Mouse (Mus musculus): ENCODE measurements around the gene Zdhhc19.

Gene Zdhhc19

DNA sequence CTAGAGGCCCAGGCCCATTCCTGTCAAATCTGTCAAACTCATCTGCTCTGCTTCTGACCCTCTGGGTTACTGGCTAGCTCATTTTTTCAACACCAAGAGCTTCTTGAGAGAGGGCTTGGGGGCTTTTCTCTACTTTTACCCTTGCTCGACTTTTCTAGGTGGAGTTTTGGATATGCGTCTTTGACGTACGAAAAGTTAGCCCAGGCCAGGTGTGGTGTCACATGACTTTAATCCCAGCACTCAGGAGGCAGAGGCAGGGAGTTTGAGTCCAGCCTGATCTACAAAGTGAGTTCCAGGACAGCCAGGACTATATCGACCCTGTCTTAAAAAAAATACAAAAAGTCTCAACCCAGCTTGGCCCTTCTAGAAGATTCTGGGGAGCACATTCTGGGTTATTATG lies 12.0 kb downstream of the Zdhhc19 start:
- ChIA-PET CTCF (interaction anchor here (0.6 to 3.2 kb wide), 19 partner anchors 8 to 370 kb away, joined by 3 to 12 read pairs (median 5); no protein-coding TSS in a partner anchor), POLR2A (interaction anchor here in 3 of 4 experiments (0.9 to 6.4 kb wide), 19 partner anchors 8 to 181 kb away, joined by 3 to 109 read pairs (median 5); partner anchors contain the start of gene Tfrc (in 3 of the 3))

DNA sequence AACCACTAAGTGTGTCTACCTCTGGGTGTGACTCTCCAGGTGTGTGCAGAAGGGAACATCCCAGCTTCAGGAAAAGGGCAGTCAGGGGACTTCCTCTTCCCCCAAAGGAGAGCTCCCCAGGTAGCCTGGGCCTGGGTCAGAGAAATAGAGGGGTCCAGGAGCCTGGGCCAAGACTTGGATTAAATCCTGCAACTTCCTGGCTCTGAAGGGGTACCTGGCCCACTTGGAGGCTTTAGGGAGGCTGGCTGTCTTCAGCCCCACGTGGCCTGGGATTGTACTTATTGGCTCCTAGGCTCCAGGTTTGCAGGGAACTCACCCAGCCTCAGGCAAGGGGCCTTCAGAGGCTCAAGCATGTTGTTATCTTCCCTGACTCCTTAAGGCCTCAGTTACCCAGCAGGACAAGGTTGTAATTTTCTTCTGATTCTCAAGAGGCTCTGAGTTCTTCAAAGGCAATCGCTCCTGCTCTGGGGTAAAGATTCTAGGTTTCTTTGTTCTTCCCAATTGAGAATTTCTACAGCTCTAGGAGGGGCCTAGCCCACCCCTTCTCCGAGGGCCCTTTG lies 12.5 kb downstream of the Zdhhc19 start:
- ChIA-PET POLR2A (interaction anchor here (0.7 to 6.4 kb wide), 30 partner anchors 9 to 205 kb away, joined by 3 to 109 read pairs (median 4); partner anchors contain the start of gene Tfrc (in 3 of the 4)), CTCF (interaction anchor here (0.6 to 2.6 kb wide), 13 partner anchors 9 to 370 kb away, joined by 3 to 12 read pairs (median 5); partner anchors contain the start of gene Tfrc (in 1 of the 4))

DNA sequence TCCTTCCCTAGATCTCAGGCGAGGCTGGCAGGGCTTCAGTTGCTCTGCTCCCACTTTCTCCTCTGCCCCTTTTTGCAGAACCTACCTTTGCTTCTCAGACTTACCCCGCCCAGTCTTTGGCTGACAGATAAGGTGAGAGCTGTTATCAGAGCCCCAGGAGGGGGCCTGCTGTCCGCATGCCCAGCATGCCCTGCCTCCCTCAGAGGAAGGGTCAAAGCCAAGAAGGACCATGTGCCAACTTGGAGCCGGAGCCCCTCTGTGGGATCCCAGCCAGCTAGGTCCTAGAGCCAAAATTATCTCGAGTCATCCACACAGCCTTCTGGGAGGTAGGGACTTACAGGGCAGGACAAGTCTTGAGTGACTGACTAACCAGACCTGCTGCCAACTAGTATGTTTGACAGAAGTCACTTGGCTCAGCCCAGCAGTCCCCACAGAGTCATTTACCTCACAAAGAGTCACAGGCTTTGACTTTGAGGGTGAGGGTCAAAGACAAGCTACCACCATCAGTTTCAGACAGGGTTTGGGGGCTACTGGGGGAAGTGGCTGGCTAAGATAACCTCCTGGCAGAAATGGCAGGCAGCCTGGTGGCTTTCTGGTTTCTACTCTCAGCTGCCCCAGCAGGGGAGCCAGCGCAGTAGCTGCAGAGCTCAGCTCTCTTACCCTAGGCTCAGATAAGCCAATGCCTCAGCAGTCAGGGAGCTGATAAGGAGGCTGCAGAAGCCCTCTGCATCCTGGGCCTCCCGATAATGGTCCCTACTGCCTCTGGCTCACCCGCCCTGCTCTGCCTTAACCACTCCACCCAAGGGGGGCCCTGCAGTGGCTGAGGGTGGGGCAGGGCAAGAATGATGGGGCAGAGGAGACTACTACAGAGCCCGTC lies 13.2 kb downstream of the Zdhhc19 start:
- ChIA-PET CTCF (interaction anchor here (0.6 to 2.6 kb wide), 15 partner anchors 10 to 369 kb away, joined by 3 to 12 read pairs (median 5); partner anchors contain the start of gene Tfrc (in 1 of the 4)), POLR2A (interaction anchor here (0.6 to 6.4 kb wide), 29 partner anchors 9 to 395 kb away, joined by 3 to 109 read pairs (median 4); partner anchors contain the start of gene Tfrc (in 3 of the 4))

DNA sequence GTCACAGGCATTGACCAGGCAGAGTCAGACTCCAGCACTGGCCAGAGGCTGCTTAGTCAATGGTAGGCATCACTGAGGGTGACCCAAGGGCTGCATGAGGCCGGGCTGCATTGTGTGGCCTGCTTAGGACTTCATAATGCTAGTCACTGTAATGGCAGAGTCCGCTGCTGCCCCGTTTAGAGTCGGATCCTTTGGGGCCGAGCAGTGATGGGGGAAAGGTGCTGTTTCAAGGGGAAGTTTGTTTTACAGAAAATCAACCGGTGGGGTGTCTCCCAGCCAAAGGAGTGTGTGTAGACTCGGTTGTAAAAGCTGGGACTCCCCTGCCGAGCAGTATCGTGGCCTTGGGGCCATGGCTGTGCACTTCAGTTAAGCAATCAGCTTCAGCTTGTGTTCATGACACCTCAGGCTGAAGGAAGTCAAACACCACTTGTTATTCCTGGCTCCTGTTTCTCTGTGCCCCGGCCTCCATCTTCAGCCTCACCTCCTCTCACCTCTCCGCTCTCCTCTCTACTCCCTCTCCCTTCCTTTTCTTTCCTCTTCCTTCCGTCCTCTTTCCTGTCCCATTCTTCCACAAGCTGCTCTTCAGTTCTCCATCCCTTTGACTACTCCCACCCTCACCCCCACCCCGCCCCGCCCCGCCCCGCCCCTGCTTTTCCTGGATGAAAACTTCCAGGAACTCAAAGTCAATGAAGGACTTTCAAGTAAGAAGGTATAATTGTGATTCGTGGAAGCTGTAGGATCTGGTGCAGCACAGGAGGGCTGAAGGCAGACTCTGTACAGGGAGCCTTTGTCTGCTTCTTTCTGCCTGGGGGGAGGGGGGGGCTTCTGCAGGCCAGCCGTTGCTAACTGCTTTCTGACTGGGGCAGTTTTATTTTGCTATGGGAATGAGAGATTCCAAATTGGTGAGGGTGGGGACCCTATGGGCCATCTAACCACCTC lies 14.6 kb downstream of the Zdhhc19 start:
- ChIA-PET POLR2A (interaction anchor here (0.5 to 6.4 kb wide), 56 partner anchors 7 to 1992 kb away, joined by 3 to 109 read pairs (median 4); partner anchors contain the start of genes Tfrc (in 2 of the 4) and Ubxn7 (in 1 of the 4)), CTCF (interaction anchor here in 3 of 4 experiments (0.5 to 2.9 kb wide), 14 partner anchors 11 to 513 kb away, joined by 3 to 8 read pairs (median 4); no protein-coding TSS in a partner anchor)

DNA sequence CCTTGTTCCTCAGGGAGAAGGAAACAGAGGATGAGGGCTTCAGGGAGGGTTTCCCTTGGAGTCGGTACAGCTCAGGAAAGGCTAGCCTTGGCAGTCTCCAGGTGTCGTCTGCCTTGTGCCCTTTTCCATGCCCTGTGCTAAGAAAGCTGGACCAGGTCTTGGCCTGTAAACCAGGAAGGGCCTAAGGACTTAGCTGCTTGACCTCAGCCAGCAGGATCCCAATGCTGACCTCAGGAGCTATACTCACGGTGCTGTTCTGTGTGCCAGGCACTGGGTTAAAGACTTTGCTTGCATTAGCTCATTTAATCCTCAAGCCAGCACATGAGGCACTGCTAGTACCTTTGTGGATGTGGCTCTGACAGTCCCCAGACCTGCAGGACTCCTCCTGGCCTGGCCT lies 15.3 kb downstream of the Zdhhc19 start:
- ChIA-PET POLR2A (interaction anchor here (0.5 to 6.4 kb wide), 57 partner anchors 8 to 631 kb away, joined by 3 to 109 read pairs (median 4); partner anchors contain the start of genes Tfrc (in 3 of the 4) and Ubxn7 (in 1 of the 4)), CTCF (interaction anchor here in 3 of 4 experiments (0.6 to 2.9 kb wide), 11 partner anchors 11 to 512 kb away, joined by 3 to 8 read pairs (median 4); no protein-coding TSS in a partner anchor)

DNA sequence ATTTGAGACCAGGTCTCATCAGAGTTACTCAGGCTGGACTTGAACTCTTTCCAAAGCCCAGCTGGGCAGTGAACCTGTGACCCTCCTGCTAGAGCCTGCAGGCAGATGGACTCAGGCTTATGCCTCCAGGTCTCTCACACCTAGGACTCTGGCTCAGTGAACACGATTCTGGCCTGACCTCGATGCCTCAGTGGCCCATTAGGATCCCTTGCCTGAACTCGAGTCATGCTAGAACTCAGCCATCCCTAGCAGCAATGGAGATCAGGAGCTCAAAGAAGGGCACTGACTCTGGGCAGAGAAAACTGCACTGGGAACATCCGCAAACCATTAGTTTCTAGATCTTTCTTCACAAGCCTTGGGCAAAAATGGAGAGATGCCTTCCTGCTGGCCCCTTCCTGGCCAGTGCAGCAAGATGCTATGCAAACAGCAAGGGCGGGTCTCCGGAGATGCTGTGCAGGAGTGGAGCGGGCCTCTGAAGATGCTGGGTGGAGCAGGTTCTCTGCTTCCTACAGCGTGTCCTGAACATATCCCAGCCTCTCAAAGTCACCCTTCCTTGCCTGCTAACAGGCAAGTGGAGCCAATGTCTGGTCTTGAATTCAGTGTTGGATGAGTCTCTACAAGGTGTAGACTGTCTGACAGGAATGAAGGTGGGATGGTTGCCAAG lies 15.9 kb downstream of the Zdhhc19 start:
- ChIA-PET CTCF (interaction anchor here in 3 of 4 experiments (1.2 to 2.9 kb wide), 8 partner anchors 12 to 512 kb away, joined by 3 to 8 read pairs (median 4); no protein-coding TSS in a partner anchor), POLR2A (interaction anchor here (0.5 to 6.4 kb wide), 45 partner anchors 8 to 530 kb away, joined by 3 to 109 read pairs (median 5); partner anchors contain the start of genes Tfrc (in 4 of the 4) and Ubxn7 (in 2 of the 4))

DNA sequence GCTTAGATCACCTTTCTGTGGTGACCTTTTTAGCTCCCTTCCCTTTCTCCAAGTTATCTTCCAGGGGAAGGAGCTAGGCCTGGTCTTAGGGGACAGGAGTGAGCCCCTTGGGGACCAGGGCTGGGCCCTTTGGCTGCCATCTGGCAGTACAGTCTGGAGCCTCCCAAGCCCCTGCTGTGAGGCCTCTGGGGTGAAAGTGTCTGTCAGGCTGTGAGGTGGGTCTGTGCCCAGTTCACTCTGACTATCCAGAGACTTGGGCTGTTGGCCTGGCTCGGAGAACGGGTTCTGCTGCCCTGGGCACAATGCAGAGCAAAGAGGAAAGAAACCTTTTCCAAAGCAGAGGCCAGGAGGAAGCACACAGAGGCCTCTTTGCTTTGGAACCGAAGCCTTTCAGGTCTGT lies 16.9 kb downstream of the Zdhhc19 start:
- POLR2A ChIA-PET = interaction anchor here (0.6 to 6.4 kb wide), 22 partner anchors 8 to 181 kb away, joined by 3 to 109 read pairs (median 4); partner anchors contain the start of genes Tfrc (in 4 of the 4) and Ubxn7 (in 1 of the 4)
- CTCF ChIA-PET = interaction anchor here in 3 of 4 experiments (1.0 to 2.9 kb wide), 5 partner anchors 13 to 109 kb away, joined by 3 to 8 read pairs (median 4); no protein-coding TSS in a partner anchor

DNA sequence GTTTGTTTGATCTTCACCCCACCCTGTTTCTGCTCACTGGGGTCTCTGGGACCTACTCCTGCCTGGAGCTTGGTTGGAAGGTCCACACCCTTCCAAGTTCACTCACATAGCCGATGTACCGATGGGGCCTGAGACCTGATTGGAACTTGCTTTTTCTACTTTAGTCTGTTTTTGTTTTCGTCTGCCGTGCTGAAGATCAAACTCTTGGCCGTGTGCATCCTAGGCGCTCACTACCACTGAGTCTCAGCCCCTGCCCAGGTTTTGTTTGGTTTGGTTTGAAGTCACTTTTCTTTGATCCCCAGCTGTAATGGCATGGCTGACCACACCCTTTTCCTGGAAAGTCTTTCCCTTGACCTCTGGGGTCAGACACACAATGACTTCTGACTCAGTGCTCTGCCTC lies 17.3 kb downstream of the Zdhhc19 start:
- POLR2A ChIA-PET = interaction anchor here in 3 of 4 experiments (0.7 to 6.4 kb wide), 19 partner anchors 7 to 182 kb away, joined by 3 to 109 read pairs (median 4); partner anchors contain the start of genes Tfrc (in 3 of the 3) and Ubxn7 (in 1 of the 3)

DNA sequence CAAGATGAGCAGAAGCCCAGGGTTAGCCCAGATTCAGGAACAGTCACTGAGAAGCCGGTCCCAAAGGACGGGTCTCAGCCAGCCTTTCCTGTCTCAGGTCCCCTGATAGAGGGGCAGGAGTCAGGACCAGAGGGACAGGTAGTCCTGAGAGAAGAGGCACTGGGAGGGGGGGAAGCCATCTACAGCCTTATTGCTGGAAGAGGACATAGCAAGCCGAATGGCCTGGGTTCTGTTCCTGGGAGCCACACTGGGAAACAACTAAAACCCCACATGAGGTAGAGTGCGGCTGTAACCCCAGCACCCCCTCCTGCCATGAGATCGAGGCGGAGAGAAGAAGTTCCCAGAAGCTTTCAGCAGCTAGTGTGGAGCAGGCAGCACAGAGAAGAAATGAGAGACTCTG lies 17.9 kb downstream of the Zdhhc19 start:
- ChIA-PET CTCF (interaction anchor here in 3 of 4 experiments (0.5 to 1.3 kb wide), 3 partner anchors 14 to 128 kb away, joined by 3 to 4 read pairs (median 4); no protein-coding TSS in a partner anchor), POLR2A (interaction anchor here in 3 of 4 experiments (1.0 to 2.2 kb wide), 9 partner anchors 10 to 97 kb away, joined by 3 to 7 read pairs (median 4); partner anchors contain the start of gene Tfrc (in 2 of the 3))

More for the DNA sequence above, 17.3 kb downstream of the Zdhhc19 start:
- CTCF ChIA-PET = interaction anchor here (0.5 to 2.9 kb wide), 6 partner anchors 13 to 128 kb away, joined by 3 to 8 read pairs (median 4); no protein-coding TSS in a partner anchor

DNA sequence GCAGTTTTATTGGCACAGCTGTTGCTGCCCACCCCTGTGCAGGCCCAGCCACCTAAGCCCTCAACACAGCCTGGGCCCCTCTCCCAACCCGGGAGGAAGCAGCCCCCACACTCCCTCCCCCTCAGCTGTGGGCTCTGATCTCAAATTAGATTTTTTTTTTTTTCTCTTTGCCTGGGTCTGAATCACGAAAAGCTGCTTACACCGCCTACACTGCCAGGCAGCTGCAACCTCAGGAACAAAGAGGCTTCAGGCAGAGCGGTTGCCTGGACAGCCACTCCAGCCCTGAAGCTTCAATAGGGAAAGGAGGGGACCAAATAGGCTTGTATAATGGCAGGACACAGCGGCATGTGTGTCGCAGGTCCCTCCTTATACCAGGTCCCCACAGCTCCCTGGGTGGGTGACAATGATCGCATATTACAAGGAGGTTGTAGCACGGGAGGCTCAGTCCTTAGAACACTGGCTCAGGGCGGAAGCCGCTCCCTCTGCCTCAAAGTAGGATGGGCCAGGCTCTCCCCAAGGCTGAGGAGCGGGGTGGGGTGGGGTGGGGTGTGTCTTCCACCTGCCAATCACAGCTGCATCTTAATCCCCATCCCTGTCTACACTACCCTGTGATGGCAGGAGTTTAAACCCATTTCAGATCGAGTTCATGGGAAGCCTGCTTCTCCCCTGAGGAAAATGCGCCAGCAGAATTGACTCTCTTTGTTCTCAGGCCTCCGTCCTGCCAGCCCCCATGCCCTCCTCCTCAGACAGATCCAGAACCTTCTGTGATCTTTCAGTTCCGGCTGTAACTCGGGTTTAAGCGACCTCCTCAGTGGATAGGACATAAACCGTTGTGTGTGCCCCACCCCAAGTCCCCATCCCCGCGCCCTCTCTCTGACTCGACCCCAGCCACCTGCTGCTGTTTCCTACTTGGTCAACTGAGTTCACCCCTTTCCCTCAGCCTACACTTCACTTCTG lies 20.2 kb downstream of the Zdhhc19 start:
- ChIA-PET POLR2A (interaction anchor here (0.6 to 1.7 kb wide), 39 partner anchors 8 to 1056 kb away, joined by 3 to 24 read pairs (median 4); partner anchors contain the start of genes Tfrc (in 3 of the 4), Pcyt1a (in 1 of the 4) and Tnk2 (in 1 of the 4)), CTCF (interaction anchor here in 2 of 4 experiments (0.7 to 1.1 kb wide), 2 partner anchors 17 to 252 kb away, joined by 3 to 5 read pairs; no protein-coding TSS in a partner anchor)

DNA sequence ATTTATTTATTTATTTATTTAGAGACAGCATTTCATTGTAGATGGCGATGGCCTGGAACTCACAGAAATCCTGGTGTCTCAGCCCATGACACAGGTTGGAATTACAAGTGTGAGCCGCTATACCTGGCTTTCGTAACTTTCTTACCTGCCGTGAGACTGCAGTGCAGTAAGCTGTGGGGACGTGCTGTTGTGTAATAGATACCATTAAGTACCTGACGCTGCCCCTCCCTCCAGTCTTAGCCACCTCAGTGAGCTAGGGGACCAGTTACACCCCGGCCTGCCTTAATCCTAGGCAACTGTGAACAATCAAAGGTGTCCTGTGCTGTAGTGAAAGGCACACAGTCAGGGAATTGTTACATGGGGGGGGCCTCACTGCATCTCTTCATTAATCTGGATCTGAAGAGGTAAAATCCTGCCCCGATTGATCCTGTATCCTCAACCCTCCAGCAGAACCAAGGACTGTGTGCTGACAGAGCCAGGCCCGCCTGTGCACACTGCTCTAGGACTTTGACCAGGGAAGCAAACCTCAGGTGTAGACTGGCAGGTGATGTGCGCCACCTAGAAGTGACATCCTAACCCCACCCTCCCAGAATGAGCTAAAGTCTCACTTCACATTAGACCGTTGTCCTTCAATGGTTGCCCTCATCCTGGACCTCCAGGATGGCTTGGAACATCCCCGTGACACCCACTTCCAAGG lies 21.9 kb downstream of the Zdhhc19 start:
- ChIA-PET CTCF (interaction anchor here (0.6 to 1.2 kb wide), 6 partner anchors 10 to 1628 kb away, joined by 3 to 5 read pairs (median 3); no protein-coding TSS in a partner anchor), POLR2A (interaction anchor here in 3 of 4 experiments (0.6 to 4.2 kb wide), 21 partner anchors 9 to 212 kb away, joined by 3 to 33 read pairs (median 4); partner anchors contain the start of gene Tfrc (in 2 of the 3))

DNA sequence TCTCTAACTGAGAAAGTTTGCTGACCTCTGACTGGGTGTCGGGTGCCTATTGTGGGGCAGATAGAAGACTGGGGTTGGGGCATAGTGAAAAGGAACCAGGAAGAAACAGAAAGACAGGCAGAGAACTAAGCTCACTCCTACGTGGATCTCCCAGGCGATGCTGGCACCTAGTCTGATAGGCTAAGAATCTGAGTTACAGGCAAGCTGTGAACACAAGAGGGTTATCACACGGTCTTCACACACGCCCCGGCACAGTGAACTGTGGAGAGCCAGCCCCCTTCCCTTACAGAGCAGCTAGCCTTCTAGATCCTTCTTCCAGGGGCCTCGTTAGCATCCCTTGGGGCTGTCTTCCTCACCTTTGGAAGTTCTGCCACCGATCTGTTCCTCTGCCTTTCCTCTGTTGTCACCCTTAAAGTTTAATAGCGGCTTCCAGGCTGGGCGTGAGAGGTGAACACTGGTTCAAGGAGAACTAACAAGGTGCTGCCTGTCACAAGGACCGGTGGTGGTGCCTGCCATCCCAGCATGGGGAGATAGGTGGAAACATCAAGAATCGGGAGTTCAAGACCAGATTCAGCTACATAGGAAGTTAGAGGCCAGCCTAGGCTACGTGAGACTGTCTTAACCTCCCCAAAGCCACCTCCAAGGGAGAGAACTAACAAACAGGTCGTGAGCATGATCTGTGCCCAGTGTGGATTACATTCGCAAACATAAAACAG lies 23.7 kb downstream of the Zdhhc19 start:
- ChIA-PET CTCF (interaction anchor here in 2 of 4 experiments (1.0 to 1.5 kb wide), 4 partner anchors 20 to 177 kb away, joined by 3 to 4 read pairs (median 4); no protein-coding TSS in a partner anchor), POLR2A (interaction anchor here (0.5 to 4.2 kb wide), 31 partner anchors 8 to 391 kb away, joined by 3 to 33 read pairs (median 4); partner anchors contain the start of gene Tfrc (in 2 of the 4))

DNA sequence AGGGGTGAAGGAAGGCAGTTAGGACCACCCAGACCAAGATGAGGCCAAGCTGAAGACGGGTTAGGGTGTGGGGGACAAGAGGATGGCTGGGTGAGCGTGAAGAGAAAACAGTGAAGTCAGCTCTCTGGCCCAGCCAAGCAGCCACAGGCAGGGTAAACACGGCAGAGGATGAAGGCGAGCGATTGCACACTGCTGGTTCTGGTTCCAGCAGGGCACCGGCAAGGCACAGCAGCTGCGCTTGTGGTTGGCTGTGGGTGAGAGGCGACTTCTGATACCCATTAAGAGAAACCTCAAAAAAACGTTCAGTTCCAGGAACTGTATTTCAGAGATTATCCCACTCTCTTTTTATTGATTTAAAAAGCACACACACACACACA lies 24.3 kb downstream of the Zdhhc19 start:
- ChIA-PET CTCF (interaction anchor here in 2 of 4 experiments (1.1 to 1.5 kb wide), 3 partner anchors 21 to 177 kb away, joined by 3 to 4 read pairs (median 3); no protein-coding TSS in a partner anchor), POLR2A (interaction anchor here (0.7 to 4.2 kb wide), 33 partner anchors 8 to 392 kb away, joined by 3 to 33 read pairs (median 4); partner anchors contain the start of gene Tfrc (in 3 of the 4))
